Mouse (Mus musculus) layer of hippocampus, postnatal 25 days (tissue): ENCODE measurements around the gene Fis1. TPM values are rescaled to one million over a fixed set of nuclear protein-coding genes. Genes with fewer than 3 reads are reported as not detected.
A peak's percentile ranks its signal among the peaks of the same experiment; 100 is the strongest.

ENCODE experiments used
- DNase-seq, 2 experiments: peaks; one replicate each; pipeline ENCODE4 v3.0.0; 2022; ENCODE audit warnings: mixed read lengths in 2 of 2, low spot score in 1 of 2; ENCODE audit errors: extremely low spot score in 1 of 2
- total RNA-seq, 2 experiments: library from RNA; stranded (reverse); gene quantifications; 2 replicates each; pipeline ENCODE4 v1.2.3; 2021

The Fis1 gene
- total RNA-seq, 2 experiments from 2014 or later, result 226 to 262 TPM

DNA sequence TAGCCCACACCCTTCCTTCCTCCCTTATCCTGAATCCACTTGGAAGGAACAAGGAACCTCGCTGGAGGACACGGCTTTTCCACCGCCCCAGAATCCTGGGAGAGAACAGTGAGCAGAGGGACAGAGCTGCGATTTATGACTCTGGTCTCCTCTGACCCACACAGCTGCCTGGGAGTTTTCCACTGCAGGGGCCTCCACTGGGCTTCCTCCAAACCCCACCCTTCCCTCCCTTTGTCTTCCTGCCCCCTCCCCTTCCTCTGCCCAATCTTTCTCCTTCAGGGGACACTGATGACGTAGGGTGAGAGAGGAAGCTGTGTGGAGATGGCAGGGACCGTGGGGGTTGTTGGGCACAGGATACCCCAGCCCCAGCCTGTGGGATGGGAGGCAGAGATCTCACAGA, 13.3 kb downstream of the Fis1 start, which contains the start of gene Cldn15:
Gene Cldn15 (plus strand): TSS at position 286 of the 400 bp plus-strand sequence.
- DNase-seq, result no peak

- DNase-seq, result no peak
These were observed 13.9 kb downstream of the Fis1 start for GRCm38 (mm10) chr5:136966861-136967455.

- no peak for DNase-seq
These were observed 14.5 kb downstream of the Fis1 start for GRCm38 (mm10) chr5:136967592-136967991.

DNA sequence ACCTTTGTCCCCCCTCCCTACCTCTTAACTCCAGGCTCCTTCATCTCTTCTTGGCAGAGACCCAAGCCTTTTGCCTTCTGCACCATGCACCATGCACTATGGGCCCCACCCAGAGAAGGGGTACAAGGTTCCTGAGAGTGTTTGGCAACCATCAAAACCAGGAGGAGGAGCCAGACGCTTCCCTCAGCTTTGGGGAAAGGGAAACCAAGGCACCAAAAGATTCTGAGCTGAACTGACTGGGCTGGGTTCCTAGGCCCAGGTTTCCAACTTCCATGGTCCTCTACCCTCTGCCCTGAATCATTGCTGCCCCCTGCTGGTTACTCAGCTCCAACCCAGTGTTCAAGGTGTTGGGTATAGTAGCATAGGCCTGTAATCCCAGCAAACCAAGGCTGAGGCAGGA, 17.6 kb downstream of the Fis1 start:
- DNase-seq, result peak in 1 of 2 experiments; percentile 67

- DNase-seq, result no peak
These were observed 20.6 kb downstream of the Fis1 start for GRCm38 (mm10) chr5:136973670-136974069.

GRCm38 (mm10) chr5:136977769-136978168, 24.7 kb downstream of the Fis1 start:
- no peak for DNase-seq

GRCm38 (mm10) chr5:136979762-136980161, 26.7 kb downstream of the Fis1 start:
- DNase-seq, result no peak

- DNase-seq, result no peak
These were observed 27.9 kb downstream of the Fis1 start for GRCm38 (mm10) chr5:136980974-136981373.

GRCm38 (mm10) chr5:136982338-136982930, 29.4 kb downstream of the Fis1 start:
- DNase-seq, result peak in 1 of 2 experiments; percentile 69

GRCm38 (mm10) chr5:136984828-136985227, 31.8 kb downstream of the Fis1 start:
- DNase-seq, result no peak

DNA sequence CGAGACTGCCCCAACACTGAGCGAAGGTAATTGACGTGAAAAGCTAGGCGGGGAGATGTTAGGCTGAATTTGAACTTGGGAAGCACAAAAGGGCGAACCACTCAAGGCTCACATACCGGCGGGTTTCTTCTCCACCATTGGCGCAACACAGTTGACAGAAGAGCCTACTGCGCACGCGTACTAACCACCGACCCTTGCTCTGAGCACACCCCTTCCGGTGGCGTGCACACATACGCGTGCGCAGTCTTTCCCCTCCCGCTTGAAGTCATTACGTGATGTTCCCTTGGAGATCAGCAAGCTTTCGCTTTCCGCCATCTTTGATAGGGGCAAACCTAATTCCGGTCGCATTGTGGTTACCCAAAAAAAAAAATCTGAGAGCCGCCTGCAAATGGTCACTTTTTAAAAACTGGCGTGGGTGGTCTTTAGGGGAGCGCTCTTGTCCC, 33.6 kb downstream of the Fis1 start, which contains the start of gene Plod3:
Gene Plod3 (plus strand): TSS at position 325 of the 443 bp plus-strand sequence.
- DNase-seq, result peak; percentile 78 to 91

GRCm38 (mm10) chr5:136987138-136987933, 34.3 kb downstream of the Fis1 start:
- peak; percentile 63 to 79 for DNase-seq

DNA sequence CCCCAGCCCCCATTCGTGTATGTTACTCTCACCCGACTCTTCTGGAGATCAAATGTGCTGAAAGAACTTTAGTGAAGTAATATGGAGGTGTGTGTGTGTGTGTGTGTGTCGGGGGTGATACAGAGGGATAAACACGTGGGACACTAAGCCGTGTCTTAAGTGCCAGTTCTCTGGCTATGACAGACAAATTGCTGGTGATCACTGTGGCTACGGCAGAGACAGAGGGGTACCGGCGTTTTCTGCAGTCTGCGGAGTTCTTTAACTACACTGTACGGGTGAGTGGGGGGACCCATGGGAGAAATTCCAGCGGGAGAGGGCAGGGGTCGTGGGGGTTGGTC, 34.8 kb downstream of the Fis1 start, which contains the start of gene Znhit1:
Gene Znhit1 (minus strand): TSS at position 88 of the 338 bp plus-strand sequence.
- no peak for DNase-seq

DNA sequence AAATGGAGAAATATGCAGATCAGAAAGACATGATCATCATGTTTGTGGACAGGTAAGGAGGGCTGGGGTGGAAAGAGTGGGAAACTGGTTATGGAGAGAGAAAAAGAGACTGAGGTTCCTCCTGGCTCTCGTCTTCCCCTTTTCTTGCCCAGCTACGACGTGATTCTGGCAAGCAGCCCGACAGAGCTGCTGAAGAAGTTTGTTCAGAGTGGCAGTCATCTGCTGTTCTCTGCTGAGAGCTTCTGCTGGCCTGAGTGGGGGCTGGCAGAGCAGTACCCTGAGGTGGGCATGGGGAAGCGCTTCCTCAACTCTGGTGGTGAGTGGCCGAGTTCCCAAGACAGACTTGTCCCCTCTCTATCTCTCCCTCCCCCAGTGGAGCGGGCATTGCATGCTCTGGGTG, 35.3 kb downstream of the Fis1 start:
- DNase-seq, result peak in 1 of 2 experiments; percentile 44

GRCm38 (mm10) chr5:136989801-136990200, 36.7 kb downstream of the Fis1 start:
- no peak for DNase-seq

- no peak for DNase-seq
These were observed 46.4 kb downstream of the Fis1 start for GRCm38 (mm10) chr5:136999449-136999848.

GRCm38 (mm10) chr5:137000612-137001011, 47.5 kb downstream of the Fis1 start:
- DNase-seq, result no peak

DNA sequence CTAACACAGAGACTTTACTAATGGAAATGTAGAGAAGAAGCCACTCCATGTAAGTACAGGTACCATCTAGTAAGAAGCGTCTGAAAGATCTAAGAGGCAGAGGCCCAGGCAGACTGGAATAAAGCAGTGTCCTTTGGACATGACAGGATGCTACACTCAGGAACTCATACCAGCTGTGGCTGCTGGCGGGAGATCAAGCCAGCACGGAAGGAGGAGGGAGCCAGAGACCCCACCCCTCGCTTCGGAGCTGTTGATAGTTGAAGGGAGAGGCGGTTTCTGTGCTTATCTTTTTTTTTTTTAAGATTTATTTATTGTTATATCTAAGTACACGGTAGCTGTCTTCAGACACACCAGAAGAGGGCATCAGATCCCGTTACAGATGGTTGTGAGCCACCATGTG, 54.2 kb downstream of the Fis1 start:
- no peak for DNase-seq

- peak in 1 of 2 experiments; percentile 62 for DNase-seq
These were observed 56.9 kb downstream of the Fis1 start for GRCm38 (mm10) chr5:137009988-137010387.

DNA sequence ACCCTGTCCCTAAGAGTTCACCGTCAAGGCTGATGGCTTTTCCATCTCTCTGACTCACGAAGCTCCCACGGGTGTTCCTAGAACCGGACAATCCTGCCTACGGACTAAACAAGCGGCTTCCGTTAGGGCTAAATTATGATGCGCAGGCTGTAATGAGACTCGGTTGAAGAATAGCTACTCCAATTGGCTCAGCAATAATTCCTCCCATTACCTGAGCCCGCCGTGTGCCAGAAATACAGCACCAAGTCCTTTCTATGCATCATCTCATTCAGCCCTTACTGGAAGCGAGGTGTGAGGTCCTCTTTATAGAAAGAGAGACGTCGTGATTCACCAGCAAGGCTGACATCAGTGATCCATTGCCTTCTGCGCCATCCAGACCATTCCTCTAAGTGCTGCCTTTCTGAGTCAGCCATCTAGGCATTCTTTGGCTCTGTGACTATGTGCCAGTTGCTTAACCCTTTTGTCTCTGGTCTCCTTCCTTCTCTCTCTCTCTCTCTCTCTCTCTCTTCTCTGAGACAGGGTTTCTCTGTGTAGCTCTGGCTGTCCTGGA, 59.4 kb downstream of the Fis1 start:
- DNase-seq, result no peak
